Mouse (Mus musculus): ENCODE results near the gene Chst8.

The Chst8 gene

DNA sequence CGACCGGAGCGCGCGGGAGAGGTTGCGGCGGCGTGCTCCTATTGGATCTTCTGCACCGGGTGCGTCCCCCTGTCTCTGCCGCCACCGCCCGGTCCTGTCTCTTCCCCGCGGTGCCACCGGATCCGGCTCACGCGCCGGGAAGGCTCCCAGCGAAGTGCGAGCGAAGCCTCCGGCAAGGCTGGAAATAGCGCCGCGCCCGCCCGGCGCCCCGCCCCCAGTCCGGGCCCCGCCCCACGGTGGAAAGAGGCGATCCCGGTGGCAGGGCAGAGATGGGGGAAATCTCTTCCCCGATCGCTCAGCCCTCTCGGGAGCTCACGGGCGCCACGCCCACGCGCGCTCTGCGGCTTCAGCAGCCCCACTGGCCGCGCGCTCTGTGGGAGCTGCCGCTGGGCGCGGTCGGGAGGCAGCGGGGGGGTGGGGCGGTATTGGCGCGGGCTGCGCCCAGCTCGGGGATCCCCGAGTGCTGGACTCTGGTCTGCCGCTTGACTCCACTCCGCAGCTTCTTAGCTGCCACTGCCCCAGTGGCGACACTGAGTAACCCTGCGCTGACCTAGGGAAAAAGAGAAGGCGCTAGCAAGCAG is at the start of gene Chst8:
Gene Chst8, minus strand, starts transcription at position 181 of the 581 bp plus-strand sequence.
- peak; percentile 79 for DNase-seq

DNA sequence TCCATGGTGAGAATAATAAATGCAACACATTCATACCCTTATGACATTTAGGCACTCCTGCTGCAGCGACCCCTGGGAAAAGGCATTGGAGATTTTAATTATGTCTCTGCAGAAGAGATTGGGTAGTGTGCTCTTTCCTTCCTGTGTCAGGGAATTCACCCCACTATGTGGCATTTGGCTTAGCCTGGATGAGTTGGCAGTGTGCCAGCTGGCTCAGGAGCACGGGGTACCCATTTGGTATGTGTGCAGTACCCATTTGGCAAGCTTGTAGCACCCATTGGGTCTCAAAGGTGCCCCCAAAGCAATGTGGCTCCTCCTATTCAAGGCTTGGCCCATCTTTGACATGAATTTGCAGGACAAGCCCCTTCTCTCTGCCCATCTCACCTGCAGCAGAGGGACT is 45.8 kb upstream of the Chst8 start:
- DNase-seq, result no peak

DNA sequence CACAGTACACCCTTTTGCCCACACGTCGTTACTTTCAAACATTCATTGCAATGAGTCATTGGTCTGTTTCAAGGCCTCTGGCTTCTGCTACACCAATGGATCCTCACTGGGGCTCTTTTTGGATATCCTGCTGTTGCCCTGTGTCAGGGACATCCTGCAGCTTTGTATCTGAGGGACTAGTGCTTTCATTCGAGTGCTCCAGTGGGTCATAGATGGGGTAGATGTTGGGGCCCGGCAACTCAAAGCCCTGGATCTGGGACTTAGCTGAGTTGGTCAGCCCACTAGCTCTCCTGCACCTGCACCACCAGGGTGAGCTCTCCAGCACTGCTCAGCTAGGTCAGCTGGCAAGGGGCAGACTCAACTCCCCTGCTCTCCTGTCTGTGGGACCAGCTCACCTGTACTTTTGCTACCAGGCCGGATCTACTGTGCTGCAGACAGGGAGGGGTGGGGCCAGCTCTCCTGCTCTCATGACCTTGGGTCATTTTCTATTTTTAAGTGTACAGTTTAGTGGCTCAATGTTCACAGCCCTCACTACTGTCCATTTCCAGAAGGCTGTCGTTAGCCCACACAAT is 42.4 kb upstream of the Chst8 start:
- DNase-seq, result no peak

DNA sequence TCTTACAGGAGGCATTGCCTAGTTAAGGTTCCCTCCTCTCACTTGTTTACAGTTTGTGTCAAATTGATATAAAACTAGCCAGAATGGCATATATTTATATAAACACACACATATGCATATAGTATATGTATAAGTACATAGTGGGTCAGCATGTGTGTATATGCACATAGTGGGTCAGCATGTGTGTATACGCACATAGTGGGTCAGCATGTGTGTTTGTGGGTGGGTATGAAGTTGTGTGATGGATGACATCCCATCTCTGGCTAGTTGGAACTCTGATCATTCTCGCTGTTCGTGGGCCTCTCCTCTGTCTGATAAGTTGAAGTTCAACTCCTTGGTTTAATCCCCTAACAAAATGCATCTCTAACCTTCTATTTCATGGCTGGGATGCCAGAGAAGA is 40.9 kb upstream of the Chst8 start:
- DNase-seq, result no peak

DNA sequence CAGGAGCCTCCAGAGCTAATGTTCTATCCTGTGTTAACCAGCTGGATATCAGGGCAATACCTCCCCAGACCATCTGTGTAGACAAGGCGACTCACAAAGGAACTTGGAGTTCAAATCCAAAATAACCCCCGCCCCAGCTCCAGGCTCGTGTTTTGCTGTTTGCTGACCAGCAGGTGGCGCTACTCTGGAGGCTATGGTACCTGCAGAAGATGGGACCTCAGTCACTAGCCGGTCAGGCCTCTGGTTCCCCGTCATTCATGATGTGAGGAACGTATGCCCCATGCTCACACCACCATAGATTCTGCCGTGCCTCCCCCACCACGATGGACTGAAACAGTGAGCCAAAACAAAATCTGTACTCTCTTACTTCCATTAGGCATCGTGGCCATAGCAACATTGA is 37.1 kb upstream of the Chst8 start:
- no peak for DNase-seq

DNA sequence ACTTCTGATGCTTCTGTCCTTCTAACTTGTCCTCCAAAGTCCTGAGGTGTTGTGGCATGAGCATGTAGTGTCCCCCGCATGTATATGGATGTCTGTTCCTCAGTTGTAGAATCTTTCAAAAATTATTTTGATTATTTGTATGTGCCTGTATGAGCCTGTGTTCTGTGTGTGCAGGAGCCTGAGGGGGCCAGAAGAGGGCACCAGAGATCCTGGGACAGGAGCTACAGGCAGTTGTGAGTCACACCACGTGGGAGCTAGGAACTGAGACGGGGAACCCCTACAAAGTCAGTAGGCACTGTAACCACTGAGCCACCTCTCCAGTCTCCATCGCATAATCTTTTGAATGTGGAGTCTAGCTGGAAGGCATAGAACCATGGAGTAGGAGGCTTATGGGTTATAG is 36.3 kb upstream of the Chst8 start:
- no peak for DNase-seq

DNA sequence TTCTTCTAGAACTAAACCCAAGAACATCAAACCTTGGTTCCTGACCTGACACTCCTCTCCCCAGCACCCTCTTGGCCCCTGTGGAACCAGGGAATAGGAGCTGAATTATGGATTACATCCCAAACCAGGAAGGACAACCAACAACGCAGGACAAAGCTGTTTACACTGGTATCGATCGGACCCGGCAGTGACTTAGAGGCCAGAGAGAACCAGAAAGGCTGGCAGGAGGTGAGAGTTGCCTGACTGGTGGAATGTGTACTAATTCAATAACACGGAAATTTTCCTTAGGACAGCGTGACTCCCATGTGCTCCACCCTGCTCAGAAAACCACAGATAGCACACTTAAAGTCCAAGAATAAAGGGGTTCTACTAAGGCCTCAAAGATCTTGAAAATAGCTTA is 35.4 kb upstream of the Chst8 start:
- DNase-seq, result no peak

DNA sequence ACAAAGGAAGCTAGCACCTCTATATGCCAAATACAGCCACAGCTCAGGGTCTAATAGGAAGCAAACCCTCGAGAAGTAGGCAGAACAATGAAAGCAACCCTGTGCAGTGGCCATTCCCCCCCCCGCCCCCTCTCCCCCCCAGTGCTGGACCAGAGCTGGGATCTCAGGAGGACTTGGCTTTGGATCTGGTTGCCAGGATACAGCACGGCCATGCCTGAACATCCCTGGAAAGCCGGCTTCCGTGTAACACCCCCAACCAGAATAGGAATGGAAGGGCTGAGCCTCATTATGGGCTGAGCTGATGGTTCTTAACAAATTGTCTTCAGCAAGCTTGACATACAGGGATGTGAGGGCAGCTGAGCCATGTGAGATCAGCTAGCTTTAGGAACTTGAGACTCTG is 34.9 kb upstream of the Chst8 start:
- DNase-seq, result no peak

DNA sequence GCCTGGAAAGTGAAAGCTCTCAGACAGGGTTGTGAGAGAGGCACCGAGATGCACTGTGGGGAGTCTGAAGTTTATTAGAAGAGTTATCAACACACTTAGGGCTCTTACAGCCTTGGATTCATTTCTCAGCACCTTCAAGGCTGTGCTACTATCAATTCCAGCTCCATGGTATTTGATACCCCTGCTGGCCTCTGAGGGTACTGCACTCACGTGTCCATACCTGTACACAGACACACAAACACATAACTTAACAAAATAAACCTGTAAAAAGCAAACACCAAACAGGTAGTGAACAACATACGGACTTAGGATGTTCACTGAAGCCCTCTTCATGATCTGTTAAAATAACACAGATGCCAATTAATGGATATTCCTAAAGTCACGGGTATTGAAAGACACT is 26.2 kb upstream of the Chst8 start:
- no peak for DNase-seq

DNA sequence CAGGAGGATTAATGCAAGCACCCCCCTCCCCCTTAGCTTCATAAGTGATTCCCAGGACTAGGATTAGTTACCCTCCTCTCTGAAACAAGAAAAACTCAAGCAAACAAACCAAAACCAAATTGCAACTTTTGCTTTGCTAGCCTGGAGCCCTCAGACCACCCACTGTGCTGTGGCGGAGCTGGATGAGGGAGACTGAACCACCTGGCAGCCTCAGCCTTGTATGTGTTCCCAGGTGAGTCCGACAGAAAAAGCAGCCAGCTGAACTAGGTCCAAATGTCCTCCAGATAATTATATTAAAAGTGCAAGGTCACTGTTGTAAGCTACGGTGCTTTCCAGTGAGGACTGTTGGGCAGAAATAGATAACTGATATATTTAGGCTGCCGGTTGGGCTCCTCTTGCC is 25.7 kb upstream of the Chst8 start:
- no peak for DNase-seq

DNA sequence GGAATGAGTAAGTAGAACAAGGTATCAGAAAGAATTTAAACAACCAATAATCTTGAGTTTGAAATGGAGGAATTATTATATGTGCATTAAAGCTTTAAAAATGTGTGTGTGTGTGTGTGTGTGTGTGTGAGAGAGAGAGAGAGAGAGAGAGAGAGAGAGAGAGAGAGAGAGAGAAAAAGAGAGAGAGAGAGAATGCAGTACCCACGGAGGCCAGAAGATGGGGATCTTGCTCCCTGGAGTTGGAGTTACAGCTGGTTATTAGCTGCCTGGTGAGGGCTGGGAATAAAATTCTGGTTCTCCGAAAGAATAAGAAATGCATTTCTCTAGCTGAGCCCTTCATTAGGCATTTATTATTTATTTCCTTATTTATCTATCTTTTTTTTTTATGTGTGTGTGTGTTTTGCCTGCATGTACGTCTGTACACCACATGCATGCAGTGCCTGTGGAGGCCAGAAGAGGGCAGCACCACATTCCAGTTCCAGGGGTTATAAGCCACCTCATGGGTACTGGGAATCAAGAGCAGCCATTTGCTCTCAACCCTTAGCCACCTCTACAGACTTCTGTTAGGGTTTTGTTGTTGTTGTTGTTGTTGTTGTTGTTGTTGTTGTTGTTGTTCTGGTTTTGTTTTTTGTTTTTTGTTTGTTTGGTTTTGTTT is 13.9 kb upstream of the Chst8 start:
- DNase-seq, result no peak

DNA sequence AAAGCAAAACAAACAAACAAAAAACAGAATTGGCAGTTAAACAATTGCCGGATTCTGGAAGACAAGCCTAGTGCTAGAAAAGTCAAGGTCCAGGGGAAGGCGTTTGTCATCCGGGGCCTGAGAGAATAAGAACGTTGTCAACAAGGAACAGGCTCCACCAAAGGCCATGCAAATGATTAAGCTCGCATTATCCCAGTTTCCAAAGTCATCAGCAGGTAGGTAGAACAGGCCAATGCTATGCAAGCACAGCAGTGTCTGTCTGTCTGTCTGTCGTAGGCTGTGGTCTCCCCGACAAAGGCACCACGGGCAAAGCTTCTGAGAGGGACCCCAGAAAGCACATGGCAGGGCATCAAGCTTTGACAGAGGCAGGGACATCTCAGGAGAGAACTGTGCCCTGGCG is 9.1 kb upstream of the Chst8 start:
- DNase-seq, result no peak

DNA sequence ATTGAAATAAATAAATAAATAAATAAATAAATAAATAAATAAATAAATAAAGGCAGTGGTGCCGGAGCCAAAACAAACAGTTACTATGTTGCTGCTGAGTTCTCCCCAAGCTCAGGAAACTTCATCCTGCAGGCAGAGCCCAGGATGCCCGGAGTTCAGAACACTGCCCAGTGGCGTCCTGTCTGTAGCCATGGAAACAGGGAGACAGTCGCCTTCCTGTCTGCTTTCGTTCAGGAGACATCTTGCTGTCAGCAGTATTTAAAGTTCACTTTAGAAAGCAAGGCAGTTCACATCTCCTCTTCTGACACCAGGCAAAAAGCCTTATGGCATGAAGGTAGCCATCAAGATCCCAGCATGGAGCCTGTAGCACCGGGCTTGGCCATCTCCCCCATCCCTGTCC is 8.0 kb upstream of the Chst8 start:
- DNase-seq, result peak; percentile 24

DNA sequence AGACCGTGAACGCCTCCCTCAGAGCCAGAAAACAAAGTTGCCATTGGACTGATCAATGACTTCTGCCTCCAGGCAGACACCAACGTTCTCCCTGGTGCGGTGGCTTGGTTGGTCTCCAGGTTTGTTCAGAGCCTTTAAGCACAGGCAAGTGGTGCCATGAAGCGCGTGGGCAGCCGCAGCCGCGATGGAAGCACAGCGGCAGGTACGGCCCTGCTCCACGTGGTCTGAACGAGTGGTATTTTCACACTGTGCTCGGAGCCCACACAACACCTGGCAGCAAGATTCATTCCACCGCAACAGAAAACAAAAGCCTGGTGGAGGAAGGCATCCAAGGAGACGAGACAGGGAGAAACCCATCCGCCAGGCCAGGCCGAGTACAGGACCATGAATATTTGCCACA is 7.3 kb upstream of the Chst8 start:
- no peak for DNase-seq

DNA sequence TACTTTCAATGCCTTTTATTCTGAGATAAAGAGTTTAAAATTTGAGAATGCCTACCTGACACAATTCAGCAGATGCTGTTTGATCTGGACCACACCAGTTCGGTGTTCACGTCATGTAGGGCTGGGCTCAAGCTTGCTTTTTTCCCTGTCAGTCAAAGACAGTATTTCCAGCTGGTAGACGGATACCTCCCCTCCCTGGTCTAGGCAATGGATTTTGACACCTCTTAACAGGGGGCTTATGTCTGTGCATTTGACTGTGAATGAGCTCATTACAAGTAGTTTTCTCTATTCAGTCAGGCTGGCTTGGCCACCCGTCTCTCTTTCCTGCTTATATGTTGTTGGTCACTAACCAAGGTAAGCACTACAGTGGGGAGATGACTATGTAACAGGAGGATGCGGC is 6.1 kb upstream of the Chst8 start:
- no peak for DNase-seq

DNA sequence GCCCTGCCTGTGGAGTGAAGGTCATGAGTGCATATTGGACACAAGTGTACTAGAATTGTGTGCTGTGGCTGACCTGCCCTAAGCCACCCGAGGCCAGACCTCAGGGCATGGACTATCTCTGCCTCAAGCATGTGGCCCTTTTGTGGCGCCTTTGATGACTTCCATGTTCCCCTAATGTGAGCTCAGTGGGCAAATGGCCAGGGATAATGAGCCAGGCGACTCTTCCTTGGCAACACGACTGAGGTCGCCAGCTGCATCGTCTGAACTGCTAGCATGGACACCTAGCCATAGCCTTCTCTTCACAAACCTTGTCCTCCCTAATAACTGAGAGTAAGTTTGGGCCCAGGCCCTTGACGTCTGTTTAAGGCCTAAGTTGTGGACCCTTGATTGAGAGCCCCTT is 4.5 kb upstream of the Chst8 start:
- no peak for DNase-seq

DNA sequence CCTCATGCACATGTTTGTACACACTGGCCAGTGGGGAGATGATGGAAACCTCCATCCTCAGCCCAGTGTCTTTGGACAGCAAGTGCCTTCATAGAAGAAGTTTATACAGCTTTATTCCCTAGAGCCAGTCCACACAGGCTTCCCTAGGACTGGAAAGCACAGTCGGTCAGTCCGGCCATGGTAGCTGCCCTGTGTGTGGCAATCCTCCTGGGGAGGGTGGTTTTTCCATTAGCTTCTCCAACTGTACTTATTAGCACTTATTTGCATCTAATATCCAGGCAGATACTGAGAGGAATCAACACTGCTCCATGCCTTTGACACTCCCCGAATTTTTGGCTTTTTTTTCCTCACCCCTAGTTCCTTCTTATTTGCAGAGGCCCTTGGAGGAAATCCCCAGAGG is 2.3 kb upstream of the Chst8 start:
- no peak for DNase-seq

DNA sequence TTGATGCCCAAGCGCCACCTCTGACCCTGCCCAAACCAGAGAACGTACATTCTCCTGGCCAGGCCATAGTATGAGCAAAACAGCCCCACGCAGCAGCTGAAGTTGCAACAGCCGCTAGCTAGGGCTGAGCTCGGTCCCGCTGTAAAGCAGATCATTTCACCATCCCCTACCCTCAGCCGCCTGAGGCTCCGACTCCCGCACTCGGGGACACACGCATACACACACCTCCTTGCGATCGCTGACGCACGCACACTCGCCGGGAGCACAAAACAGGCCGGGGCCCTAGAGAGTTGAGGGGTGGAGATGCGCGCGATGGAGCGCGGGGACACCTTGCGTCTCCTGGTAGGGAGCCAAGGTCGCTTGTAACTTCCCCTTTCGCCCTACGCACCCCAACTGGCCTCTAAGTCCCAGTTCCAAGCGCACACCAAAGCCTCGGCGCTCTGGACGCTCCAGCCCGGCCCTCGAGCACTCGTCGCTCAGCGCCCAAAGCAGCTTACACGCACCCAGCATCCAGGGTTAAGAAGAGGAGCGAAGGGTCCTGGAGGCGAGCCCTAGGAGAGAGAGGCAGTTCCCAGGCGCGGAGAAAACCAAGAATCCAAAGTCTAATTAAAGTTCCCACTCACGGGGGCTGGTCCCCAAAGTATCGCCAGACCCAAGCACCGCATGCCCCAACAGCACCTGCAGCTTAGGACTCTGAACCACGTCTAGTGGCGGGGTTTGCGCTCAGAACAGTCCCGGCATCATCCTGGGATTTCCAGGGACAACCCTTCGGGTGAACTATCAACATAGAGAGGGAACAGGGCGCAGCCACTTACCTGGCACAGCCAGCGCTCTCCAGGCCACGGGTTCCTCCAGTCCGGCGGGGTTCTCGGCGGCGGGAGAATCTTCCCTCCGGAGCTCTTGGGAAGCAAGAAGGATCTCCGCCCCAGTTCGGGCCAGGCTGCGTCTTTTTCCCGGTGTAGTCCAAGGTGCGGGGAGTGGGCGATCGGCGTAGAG is 682 bp downstream of the Chst8 start:
- no peak for DNase-seq

DNA sequence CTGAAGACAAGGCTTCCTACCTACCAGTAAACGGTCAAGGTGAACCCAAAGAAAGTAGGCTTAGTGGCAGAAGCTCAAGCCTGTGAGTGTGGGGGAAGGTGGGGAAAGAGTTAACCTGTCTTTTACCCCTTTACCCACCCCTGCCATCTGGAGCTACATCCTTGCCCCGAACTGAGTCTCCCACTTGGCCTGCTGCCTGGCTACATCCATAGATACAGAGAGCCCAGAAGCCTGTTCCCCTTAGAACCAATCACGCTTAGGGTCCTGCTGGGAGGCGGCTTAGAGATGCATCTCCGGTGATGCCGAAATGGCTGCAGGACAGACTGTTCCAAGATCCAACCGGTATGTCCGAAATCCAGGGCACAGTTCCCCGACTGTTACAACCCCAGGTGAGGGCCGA is 1.5 kb downstream of the Chst8 start:
- DNase-seq, result no peak

DNA sequence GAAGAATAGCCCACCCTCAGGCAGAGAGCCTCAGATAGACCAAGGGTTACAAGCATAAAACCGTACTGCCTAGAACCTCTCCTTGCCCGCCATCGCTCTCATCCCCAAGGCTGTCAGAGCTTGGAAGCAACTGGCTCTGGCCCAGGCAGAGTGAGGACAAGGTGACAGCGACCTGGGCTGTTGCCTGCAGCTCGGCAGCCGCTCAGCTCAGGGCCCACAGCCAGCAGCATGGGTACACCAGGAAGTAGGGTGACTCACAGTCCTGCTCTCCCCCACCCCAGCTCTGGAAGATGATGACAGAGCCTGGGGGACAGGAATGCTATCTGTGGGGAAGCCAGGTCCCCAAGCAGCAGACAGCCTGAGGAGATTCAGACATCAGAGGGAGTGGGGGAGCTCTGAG is 6.2 kb downstream of the Chst8 start:
- peak; percentile 55 for DNase-seq

DNA sequence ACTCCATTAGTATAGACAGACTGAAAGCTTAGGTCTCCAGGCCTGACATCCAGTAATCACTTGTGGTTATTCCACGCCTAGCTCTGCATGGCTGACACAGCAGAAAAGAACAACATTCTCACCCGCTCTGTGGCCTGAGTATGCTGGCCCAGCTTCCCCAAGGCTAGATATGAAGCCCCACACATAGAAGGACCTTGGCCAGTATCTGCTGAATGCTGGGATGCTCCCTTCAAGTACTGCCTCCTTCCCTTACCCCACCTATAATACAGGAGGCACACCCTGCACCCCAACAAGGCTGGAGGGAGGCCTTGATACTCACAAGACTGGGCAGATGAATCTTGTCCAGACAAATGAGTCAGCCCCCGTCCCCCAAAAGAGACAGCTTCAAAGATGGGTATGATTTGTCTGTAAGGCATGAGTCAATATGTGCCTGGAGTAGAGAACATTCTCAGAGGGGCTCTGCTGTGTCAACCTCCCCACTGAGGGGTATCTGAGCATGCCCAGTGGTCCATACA is 6.8 kb downstream of the Chst8 start:
- no peak for DNase-seq

DNA sequence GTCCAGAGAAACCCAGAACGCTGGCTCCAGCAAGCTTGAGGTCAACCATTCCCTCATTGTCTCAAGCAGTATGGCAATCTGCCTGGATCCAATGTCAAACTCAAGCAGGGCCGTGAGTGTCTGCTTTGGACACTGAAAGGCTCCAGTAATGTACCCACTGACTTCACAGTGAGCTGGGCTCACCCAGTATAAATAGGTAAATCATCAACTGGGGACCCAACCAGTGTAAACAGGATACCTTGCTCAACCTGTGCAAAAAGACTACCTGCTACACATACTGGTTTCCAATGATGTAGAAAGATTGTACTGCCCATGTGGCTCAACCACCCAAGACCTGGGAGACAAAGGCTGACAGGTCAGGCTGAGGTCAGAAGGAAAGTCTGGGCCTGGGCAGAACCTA is 7.5 kb downstream of the Chst8 start:
- peak; percentile 60 for DNase-seq

DNA sequence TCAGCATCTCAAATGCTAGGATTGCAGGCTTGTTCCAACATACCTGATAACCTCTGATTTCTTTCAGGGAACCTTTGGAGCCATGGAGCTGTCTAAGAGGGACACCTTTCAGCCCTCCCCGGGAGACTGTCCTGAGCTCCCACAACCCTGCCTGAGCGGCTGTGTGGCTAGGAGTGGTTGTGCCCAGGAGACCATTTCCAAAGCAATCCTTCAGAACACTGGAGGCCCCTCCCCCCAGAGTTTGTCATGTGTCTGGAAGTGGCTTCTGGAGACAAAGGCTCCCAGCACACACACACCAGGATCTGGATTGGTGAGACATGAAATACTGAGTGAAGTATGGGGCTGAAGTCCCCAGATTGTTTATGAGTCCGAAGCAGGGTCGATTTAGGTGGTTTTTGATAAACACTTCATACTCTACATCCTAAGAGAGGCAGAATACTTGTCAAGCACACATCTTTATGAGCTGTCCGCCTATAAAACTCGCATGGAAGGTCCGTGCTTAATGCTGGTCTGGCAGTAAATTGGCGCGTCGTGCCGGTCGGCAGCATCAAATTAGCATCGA is 12.5 kb downstream of the Chst8 start:
- DNase-seq, result no peak

Data from kidney, adult 11 months (tissue).